Mouse (Mus musculus) liver, embryonic 13.5 days (tissue): ENCODE data around the gene Tagap. TPM values are rescaled to one million over a fixed set of nuclear protein-coding genes. Genes with fewer than 3 reads are reported as not detected.
A peak's percentile ranks its signal among the peaks of the same experiment; 100 is the strongest.
"Not testable (repeated sequence)": the region's sequence is repeated elsewhere in the genome, so short reads cannot be mapped to it uniquely, and the experiment has no call there.

Experiments
- ATAC-seq: fragments of 200-750 bp; cut with Nextera tagmentation; 2 replicates; pipeline ENCODE4 v1.8.0; 2017; ENCODE audit warnings: low read depth, mild to moderate bottlenecking, moderate number of reproducible peaks, moderate library complexity
- DNase-seq: peaks from one replicate; pipeline ENCODE4 v3.0.0; 2022
- H3K27ac ChIP-seq: fragments of 300-500 bp; sonication (generic); 2 replicates; pipeline ENCODE4 v1.5.1; 2015; ENCODE audit warnings: moderate library complexity, mild to moderate bottlenecking, inconsistent platforms
- H3K27me3 ChIP-seq: fragments of 300-500 bp; sonication (generic); 2 replicates; pipeline ENCODE4 v1.6.1; 2015; ENCODE audit warnings: mild to moderate bottlenecking, inconsistent platforms
- H3K36me3 ChIP-seq: fragments of 300-500 bp; sonication (generic); 2 replicates; pipeline ENCODE4 v1.6.1; 2015; ENCODE audit warnings: mild to moderate bottlenecking, inconsistent platforms
- H3K4me1 ChIP-seq: fragments of 300-500 bp; sonication (generic); replicated peaks from 2 replicates; pipeline ENCODE4 v1.6.1; 2015; ENCODE audit warnings: inconsistent platforms
- H3K4me2 ChIP-seq: fragments of 300-500 bp; sonication (generic); 2 replicates; pipeline ENCODE4 v1.6.1; 2015; ENCODE audit warnings: inconsistent platforms, mild to moderate bottlenecking, moderate library complexity
- H3K4me3 ChIP-seq: fragments of 300-500 bp; sonication (generic); replicated peaks from 2 replicates; pipeline ENCODE4 v1.5.1; 2015; ENCODE audit warnings: mild to moderate bottlenecking, inconsistent platforms
- H3K9ac ChIP-seq: fragments of 300-500 bp; sonication (generic); 2 replicates; pipeline ENCODE4 v1.6.1; 2015; ENCODE audit warnings: mild to moderate bottlenecking, inconsistent platforms
- H3K9me3 ChIP-seq: fragments of 300-500 bp; sonication (generic); replicated peaks from 2 replicates; pipeline ENCODE4 v1.6.1; 2016; ENCODE audit warnings: inconsistent platforms
- WGBS: fragments of 180-500 bp; shearing (Covaris S2); methylation state at CpG from one replicate; pipeline ENCODE4 v1.1.7; 2015; ENCODE audit not compliant: insufficient replicate concordance; 5-methylcytosine and 5-hydroxymethylcytosine counted together
- polyA plus RNA-seq: library from polyadenylated mRNA; unstranded; fragments of >200 nt; fragmentation: Nextera tagmentation; extraction: Ambion mirVana; gene quantifications from 2 replicates; pipeline ENCODE4 v1.2.1, GENCODE M21; 2015

Tagap gene
- polyA plus RNA-seq, 1 experiment from 2014 or later: 1.1 TPM

- not testable (repeated sequence) for H3K27me3 ChIP-seq, H3K4me2 ChIP-seq, ATAC-seq, H3K9me3 ChIP-seq, H3K4me1 ChIP-seq, H3K4me3 ChIP-seq, DNase-seq, H3K9ac ChIP-seq, H3K27ac ChIP-seq, H3K36me3 ChIP-seq
- WGBS: 81% methylated on average over 7 of the region's 8 CpGs
Measured at GRCm38 (mm10) chr17:7932121-7932520, 6.3 kb downstream of the Tagap start.

- ATAC-seq (no peak), DNase-seq (no peak)
- 35% methylated on average over 8 of the region's 8 CpGs for WGBS
Measured at GRCm38 (mm10) chr17:7939640-7940039, 13.8 kb downstream of the Tagap start.

GRCm38 (mm10) chr17:7945117-7946052 lies 19.6 kb downstream of the Tagap start, which contains the start of gene Rsph3a:
TSS of gene Rsph3a (plus strand) at chr17:7945614.
- not testable (repeated sequence) for H3K36me3 ChIP-seq, H3K9me3 ChIP-seq, H3K27me3 ChIP-seq, H3K4me1 ChIP-seq
- WGBS: 3% methylated on average over 58 of the region's 58 CpGs
- peak; percentile 96 for ATAC-seq
- H3K4me2 ChIP-seq: peak within 1 kb of the TSS; percentile 71
- peak; percentile 78 for DNase-seq
- peak within 1 kb of the TSS; percentile 74 for H3K9ac ChIP-seq
- peak within 1 kb of the TSS; percentile 68 for H3K4me3 ChIP-seq
- H3K27ac ChIP-seq: peak within 1 kb of the TSS; percentile 83

More at GRCm38 (mm10) chr17:7939640-7940039, 13.8 kb downstream of the Tagap start:
- Histone ChIP-seq H3K27me3 (no peaks in the 10 kb centered on the region), H3K9me3 (no peaks in the 10 kb centered on the region), H3K36me3 (no peaks in the 10 kb centered on the region), H3K4me2 (no peak overlapping the region), H3K27ac (no peak overlapping the region), H3K4me3 (no peak overlapping the region), H3K9ac (no peak overlapping the region), H3K4me1 (peaks cover under 1% of the 10 kb centered on the region)

GRCm38 (mm10) chr17:7946053-7946627 lies 20.3 kb downstream of the Tagap start:
- H3K4me2 ChIP-seq: peak overlapping the region; percentile 71
- peak overlapping the region; percentile 68 for H3K4me3 ChIP-seq
- H3K9ac ChIP-seq: peak overlapping the region; percentile 74
- DNase-seq, H3K27me3 ChIP-seq, H3K9me3 ChIP-seq, H3K4me1 ChIP-seq, H3K27ac ChIP-seq, H3K36me3 ChIP-seq: not testable (repeated sequence)
- 0% methylated on average over 17 of the region's 27 CpGs for WGBS
- peak; percentile 16 for ATAC-seq

GRCm38 (mm10) chr17:7951333-7951732 lies 25.5 kb downstream of the Tagap start:
- H3K4me3 ChIP-seq, H3K9ac ChIP-seq, H3K4me1 ChIP-seq, H3K4me2 ChIP-seq, H3K27me3 ChIP-seq, H3K36me3 ChIP-seq, DNase-seq, ATAC-seq, H3K9me3 ChIP-seq, H3K27ac ChIP-seq: not testable (repeated sequence)
- WGBS: no CpG with 5 or more reads among the region's 4 CpGs

- not testable (repeated sequence) for H3K4me1 ChIP-seq, H3K27me3 ChIP-seq, H3K4me3 ChIP-seq, H3K4me2 ChIP-seq, H3K9me3 ChIP-seq, H3K27ac ChIP-seq, ATAC-seq, DNase-seq, H3K9ac ChIP-seq, H3K36me3 ChIP-seq
- 85% methylated on average over 9 of the region's 9 CpGs for WGBS
Measured at GRCm38 (mm10) chr17:7957242-7957641, 31.4 kb downstream of the Tagap start.

GRCm38 (mm10) chr17:7963333-7963732 lies 37.5 kb downstream of the Tagap start:
- not testable (repeated sequence) for H3K4me2 ChIP-seq, H3K27me3 ChIP-seq, H3K36me3 ChIP-seq, DNase-seq, H3K4me3 ChIP-seq, H3K9me3 ChIP-seq, H3K9ac ChIP-seq, H3K4me1 ChIP-seq, H3K27ac ChIP-seq
- WGBS: 17% methylated on average over 4 of the region's 4 CpGs
- peak; percentile 90 for ATAC-seq

- not testable (repeated sequence) for ATAC-seq, H3K36me3 ChIP-seq, H3K4me1 ChIP-seq, DNase-seq, H3K9me3 ChIP-seq, H3K4me2 ChIP-seq, H3K9ac ChIP-seq, H3K4me3 ChIP-seq, H3K27me3 ChIP-seq, H3K27ac ChIP-seq
- WGBS: 41% methylated on average over 2 of the region's 2 CpGs
Measured at GRCm38 (mm10) chr17:7964398-7964797, 38.6 kb downstream of the Tagap start.

- ATAC-seq, H3K4me2 ChIP-seq, H3K27ac ChIP-seq, H3K4me1 ChIP-seq, H3K9ac ChIP-seq, H3K36me3 ChIP-seq, DNase-seq, H3K4me3 ChIP-seq, H3K9me3 ChIP-seq, H3K27me3 ChIP-seq: not testable (repeated sequence)
- WGBS: 85% methylated on average over 5 of the region's 5 CpGs
Measured at GRCm38 (mm10) chr17:7968490-7968889, 42.7 kb downstream of the Tagap start.

GRCm38 (mm10) chr17:7969782-7970181 lies 44.0 kb downstream of the Tagap start:
- H3K9me3 ChIP-seq, H3K4me3 ChIP-seq, ATAC-seq, H3K4me2 ChIP-seq, H3K4me1 ChIP-seq, H3K9ac ChIP-seq, H3K36me3 ChIP-seq, H3K27ac ChIP-seq, H3K27me3 ChIP-seq, DNase-seq: not testable (repeated sequence)
- 30% methylated on average over 1 of the region's 6 CpGs for WGBS

- not testable (repeated sequence) for H3K27me3 ChIP-seq, H3K9ac ChIP-seq, DNase-seq, H3K9me3 ChIP-seq, H3K27ac ChIP-seq, ATAC-seq, H3K4me2 ChIP-seq, H3K4me3 ChIP-seq, H3K36me3 ChIP-seq, H3K4me1 ChIP-seq
- WGBS: 78% methylated on average over 1 of the region's 2 CpGs
Measured at GRCm38 (mm10) chr17:7983484-7983883, 57.7 kb downstream of the Tagap start.
